Mouse (Mus musculus) limb, embryonic 14.5 days (tissue): ENCODE measurements around the gene Tmem114. TPM values are rescaled to one million over a fixed set of nuclear protein-coding genes. Genes with fewer than 3 reads are reported as not detected.

Experiments used
- ATAC-seq: fragments of 200-750 bp; cut with Nextera tagmentation; 2 replicates; pipeline ENCODE4 v1.8.0; 2017; ENCODE audit warnings: low read depth, moderate number of reproducible peaks, moderate TSS enrichment; ENCODE audit not compliant: low FRiP score
- DNase-seq: peaks from one replicate; pipeline ENCODE4 v3.0.0-alpha.2; 2015; ENCODE audit warnings: low spot score
- H3K27ac ChIP-seq: fragments of 300-500 bp; sonication (generic); replicated peaks from 2 replicates; pipeline ENCODE4 v1.5.1; 2014; ENCODE audit warnings: low read depth, mild to moderate bottlenecking, low read length, moderate library complexity, mixed read lengths
- H3K27me3 ChIP-seq: fragments of 300-500 bp; sonication (generic); 2 replicates; pipeline ENCODE4 v1.6.1; 2014; ENCODE audit warnings: low read length, mixed read lengths; ENCODE audit not compliant: control insufficient read depth, insufficient read depth
- H3K36me3 ChIP-seq: fragments of 300-500 bp; sonication (generic); 2 replicates; pipeline ENCODE4 v1.6.1; 2014; ENCODE audit warnings: mild to moderate bottlenecking, low read length, moderate library complexity, mixed read lengths; ENCODE audit not compliant: control insufficient read depth, insufficient read depth
- H3K4me1 ChIP-seq: fragments of 300-500 bp; sonication (generic); 2 replicates; pipeline ENCODE4 v1.6.1; 2014; ENCODE audit warnings: antibody characterized with exemption, low read length, mixed read lengths; ENCODE audit not compliant: control insufficient read depth, insufficient read depth
- H3K4me2 ChIP-seq: fragments of 300-500 bp; sonication (generic); replicated peaks from 2 replicates; pipeline ENCODE4 v1.6.1; 2014; ENCODE audit warnings: low read depth, mild to moderate bottlenecking, low read length, moderate library complexity; ENCODE audit not compliant: severe bottlenecking
- H3K4me3 ChIP-seq: fragments of 300-500 bp; sonication (generic); replicated peaks from 2 replicates; pipeline ENCODE4 v1.5.1; 2014; ENCODE audit warnings: low read length
- H3K9ac ChIP-seq: fragments of 300-500 bp; sonication (generic); 2 replicates; pipeline ENCODE4 v1.6.1; 2014; ENCODE audit warnings: mild to moderate bottlenecking, low read depth, low read length, moderate library complexity; ENCODE audit not compliant: severe bottlenecking
- H3K9me3 ChIP-seq: fragments of 300-500 bp; sonication (generic); 2 replicates; pipeline ENCODE4 v1.6.1; 2016; ENCODE audit warnings: low read length; ENCODE audit not compliant: control insufficient read depth
- POLR2A ChIP-seq: fragments of 200-500 bp; IDR thresholded peaks from 2 replicates; pipeline ENCODE4 v1.8.0; 2012; ENCODE audit warnings: inconsistent platforms, mild to moderate bottlenecking, moderate library complexity, borderline replicate concordance; ENCODE audit not compliant: insufficient read depth, insufficient read length; ENCODE audit errors: extremely low read depth
- WGBS: fragments of 180-500 bp; shearing (Covaris S2); extraction: QIAGEN DNeasy Blood & Tissue Kit; methylation state at CpG from one replicate; pipeline ENCODE4 v1.1.7; 2014; 5-methylcytosine and 5-hydroxymethylcytosine counted together
- polyA plus RNA-seq, 2 experiments: library from polyadenylated mRNA; depleted of rRNA in 1 of 2; stranded (reverse) in 1 of 2; unstranded in 1 of 2; fragments of >200 nt; fragmentation: Nextera tagmentation in 1 of 2; extraction: Ambion mirVana in 1 of 2; gene quantifications; 2 replicates each; pipeline versions ENCODE4 v1.2.1 to v1.2.3; 2012 to 2014

The Tmem114 gene
- polyA plus RNA-seq, 2 experiments: 0.15 TPM; not detected in 1

DNA sequence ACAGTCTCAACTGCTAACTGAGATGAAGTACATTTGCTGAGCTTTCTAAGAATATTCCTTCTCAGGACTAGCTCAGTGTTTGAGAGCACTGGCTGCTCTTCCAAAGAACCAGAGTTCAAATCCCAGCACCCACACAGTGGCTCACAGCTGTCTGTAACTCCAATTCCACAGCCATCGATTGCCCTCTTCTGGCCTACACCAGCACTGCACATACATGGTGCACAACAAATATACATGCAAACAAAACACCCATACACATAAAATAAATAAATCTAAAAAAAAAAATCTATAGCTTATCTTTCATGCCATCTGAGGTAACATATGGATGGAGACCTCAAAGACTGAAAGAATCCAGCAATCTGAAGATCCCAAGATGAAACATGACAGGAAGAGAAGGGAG is 36.4 kb downstream of the Tmem114 start:
- no peak overlapping the region for H3K9ac ChIP-seq
- no peak overlapping the region for H3K4me3 ChIP-seq
- H3K27me3 ChIP-seq: no peaks in the 10 kb centered on the region
- H3K4me1 ChIP-seq: no peaks in the 10 kb centered on the region
- WGBS: 77% methylated on average over 1 of the region's 1 CpGs
- DNase-seq: no peak
- no peak for TF ChIP-seq POLR2A
- no peak for ATAC-seq
- H3K4me2 ChIP-seq: no peak overlapping the region
- H3K27ac ChIP-seq: no peak overlapping the region
- H3K9me3 ChIP-seq: no peaks in the 10 kb centered on the region
- H3K36me3 ChIP-seq: no peaks in the 10 kb centered on the region

DNA sequence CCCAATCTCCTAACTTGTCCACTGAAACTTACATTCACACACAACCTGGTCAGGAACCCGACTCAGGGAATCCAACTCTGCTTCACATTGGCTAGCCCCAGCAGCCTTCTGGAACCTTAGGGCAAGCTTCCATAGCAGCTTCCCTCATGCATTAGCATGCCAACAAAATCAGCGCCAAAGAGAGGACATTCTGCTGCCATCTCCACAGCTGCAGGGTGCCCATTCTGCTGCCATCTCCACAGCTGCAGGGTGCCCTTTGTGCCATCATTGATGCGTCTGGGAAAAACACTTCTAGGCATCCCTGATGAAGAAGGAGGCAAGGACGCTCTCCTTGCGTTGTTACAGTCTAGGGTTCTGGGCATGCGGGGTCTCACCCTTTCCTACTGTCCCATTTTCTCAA is 38.5 kb downstream of the Tmem114 start:
- Histone ChIP-seq H3K27me3 (no peaks in the 10 kb centered on the region), H3K4me2 (no peak overlapping the region), H3K27ac (no peak overlapping the region), H3K9me3 (no peaks in the 10 kb centered on the region), H3K4me3 (no peak overlapping the region), H3K36me3 (no peaks in the 10 kb centered on the region), H3K9ac (no peak overlapping the region), H3K4me1 (no peaks in the 10 kb centered on the region)
- DNase-seq: no peak
- WGBS: 73% methylated on average over 6 of the region's 6 CpGs
- ATAC-seq: no peak
- no peak for TF ChIP-seq POLR2A

DNA sequence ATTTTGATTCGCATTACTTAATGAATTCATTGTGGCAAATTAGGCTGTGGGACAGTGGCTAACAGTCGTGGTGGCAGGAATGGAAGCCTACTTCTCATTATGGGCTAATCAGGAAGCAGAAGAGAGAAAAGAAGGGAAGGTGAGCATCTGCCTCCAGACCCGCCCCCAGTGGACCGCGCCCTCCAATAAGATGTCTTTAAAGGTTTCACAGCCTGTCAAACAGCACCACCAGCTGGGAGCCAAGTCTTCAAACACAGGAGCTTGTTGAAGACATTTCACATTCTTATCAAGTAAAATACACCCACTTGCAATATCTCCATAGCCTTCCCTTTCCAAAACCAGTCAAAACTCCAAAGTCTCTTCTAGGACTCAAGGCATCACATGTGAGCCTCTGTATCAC is 39.3 kb downstream of the Tmem114 start:
- ATAC-seq: no peak
- H3K4me3 ChIP-seq: no peak overlapping the region
- H3K9me3 ChIP-seq: no peaks in the 10 kb centered on the region
- H3K9ac ChIP-seq: no peak overlapping the region
- H3K27me3 ChIP-seq: no peaks in the 10 kb centered on the region
- no peak overlapping the region for H3K27ac ChIP-seq
- 64% methylated on average over 5 of the region's 5 CpGs for WGBS
- no peaks in the 10 kb centered on the region for H3K36me3 ChIP-seq
- no peak overlapping the region for H3K4me2 ChIP-seq
- no peak for TF ChIP-seq POLR2A
- no peaks in the 10 kb centered on the region for H3K4me1 ChIP-seq
- DNase-seq: no peak

DNA sequence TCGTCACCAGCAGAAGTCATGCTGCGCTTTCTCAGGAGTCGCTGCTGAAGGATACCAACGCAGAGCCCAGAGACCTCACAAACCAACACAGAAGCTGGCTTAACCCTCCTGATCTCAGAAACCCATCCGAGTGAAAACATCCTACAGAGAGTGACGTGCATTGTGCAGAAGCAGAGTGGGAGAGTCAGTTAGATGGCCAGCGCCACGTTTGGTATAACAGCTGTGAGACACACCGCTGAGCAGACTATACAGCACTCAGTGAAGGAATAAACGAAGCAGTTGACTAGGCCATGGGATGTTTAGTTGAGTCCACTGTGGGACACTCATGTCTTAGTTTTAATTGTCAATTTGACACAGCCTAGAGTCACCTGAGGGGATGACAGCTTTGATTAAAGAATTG is 40.2 kb downstream of the Tmem114 start:
- no peak for ATAC-seq
- DNase-seq: no peak

DNA sequence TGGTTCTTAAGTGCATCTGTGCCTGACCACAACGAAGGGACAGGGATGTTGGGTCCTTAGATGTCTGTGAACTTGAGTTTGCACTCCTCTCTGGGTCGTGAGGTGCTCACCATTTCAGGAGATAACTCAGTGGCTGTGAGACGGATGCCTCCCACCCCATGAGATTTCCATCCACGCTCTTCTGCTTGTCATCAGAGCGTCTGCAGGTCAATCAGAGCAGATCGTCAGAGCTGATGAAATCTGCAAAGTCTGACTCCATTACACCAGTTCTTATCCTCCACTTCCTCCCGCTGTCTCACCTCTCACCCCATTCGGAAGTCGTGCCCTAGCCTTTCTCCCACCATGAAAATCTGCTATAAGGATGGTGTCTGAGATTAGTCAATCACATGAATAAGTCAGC is 41.5 kb downstream of the Tmem114 start:
- no peaks in the 10 kb centered on the region for H3K4me1 ChIP-seq
- WGBS: 81% methylated on average over 9 of the region's 9 CpGs
- no peak overlapping the region for H3K4me3 ChIP-seq
- TF ChIP-seq POLR2A: no peak
- H3K27me3 ChIP-seq: no peaks in the 10 kb centered on the region
- no peaks in the 10 kb centered on the region for H3K9me3 ChIP-seq
- no peak overlapping the region for H3K27ac ChIP-seq
- ATAC-seq: no peak
- H3K36me3 ChIP-seq: no peaks in the 10 kb centered on the region
- no peak overlapping the region for H3K9ac ChIP-seq
- no peak for DNase-seq
- H3K4me2 ChIP-seq: no peak overlapping the region

More for the DNA sequence above, 40.2 kb downstream of the Tmem114 start:
- Histone ChIP-seq H3K27ac (no peak overlapping the region), H3K9ac (no peak overlapping the region), H3K4me1 (no peaks in the 10 kb centered on the region), H3K36me3 (no peaks in the 10 kb centered on the region), H3K27me3 (no peaks in the 10 kb centered on the region), H3K4me3 (no peak overlapping the region), H3K9me3 (no peaks in the 10 kb centered on the region), H3K4me2 (no peak overlapping the region)
- no peak for TF ChIP-seq POLR2A
- WGBS: 78% methylated on average over 10 of the region's 10 CpGs

DNA sequence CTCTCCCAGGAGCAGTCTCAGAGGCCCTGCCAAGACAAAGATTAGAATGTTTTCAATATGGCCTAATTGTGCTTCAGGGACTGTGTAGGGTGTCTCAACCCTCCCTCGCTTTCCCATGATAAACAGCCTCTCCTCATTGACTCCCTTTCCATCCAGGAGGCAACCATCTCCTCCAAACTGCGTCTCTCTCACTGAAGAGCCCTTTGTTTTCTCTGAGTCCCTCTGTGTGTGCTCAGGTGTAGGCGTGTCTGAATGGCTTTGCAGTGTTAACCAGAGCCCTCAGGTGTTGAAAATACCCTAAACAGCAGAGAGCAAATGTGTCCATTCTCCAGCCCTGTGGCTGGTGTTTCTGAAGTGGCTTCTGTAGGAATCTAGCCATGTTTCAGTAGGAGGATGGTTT is 61.9 kb downstream of the Tmem114 start:
- H3K9me3 ChIP-seq: no peaks in the 10 kb centered on the region
- no peaks in the 10 kb centered on the region for H3K4me1 ChIP-seq
- ATAC-seq: no peak
- TF ChIP-seq POLR2A: no peak
- WGBS: 71% methylated on average over 3 of the region's 3 CpGs
- no peak overlapping the region for H3K4me2 ChIP-seq
- no peak overlapping the region for H3K27ac ChIP-seq
- DNase-seq: no peak
- no peak overlapping the region for H3K9ac ChIP-seq
- no peaks in the 10 kb centered on the region for H3K27me3 ChIP-seq
- no peaks in the 10 kb centered on the region for H3K36me3 ChIP-seq
- H3K4me3 ChIP-seq: no peak overlapping the region

Other genes starting within 250 kb of the Tmem114 start
- gene Mettl22, start 45.7 kb upstream of the Tmem114 start, polyA plus RNA-seq (2012; rRNA removed): 42.4 and 42.6 TPM in 2 replicates
- gene Mettl22, start 45.7 kb upstream of the Tmem114 start, polyA plus RNA-seq (2014; fragmentation: Nextera tagmentation; extraction: Ambion mirVana): 22.9 and 28.7 TPM in 2 replicates
- 23.2 and 25.9 TPM in 2 replicates for gene Abat, start 88.3 kb upstream of the Tmem114 start, polyA plus RNA-seq (2012; rRNA removed)
- 19.1 and 23.6 TPM in 2 replicates for gene Abat, start 88.3 kb upstream of the Tmem114 start, polyA plus RNA-seq (2014; fragmentation: Nextera tagmentation; extraction: Ambion mirVana)
- gene Pmm2, start 212.5 kb upstream of the Tmem114 start, polyA plus RNA-seq (2012; rRNA removed): 61.0 and 68.5 TPM in 2 replicates
- gene Pmm2, start 212.5 kb upstream of the Tmem114 start, polyA plus RNA-seq (2014; fragmentation: Nextera tagmentation; extraction: Ambion mirVana): 46.1 and 47.9 TPM in 2 replicates
- gene Tmem186, start 212.6 kb upstream of the Tmem114 start, polyA plus RNA-seq (2012; rRNA removed): 17.4 and 18.6 TPM in 2 replicates
- 13.0 and 15.3 TPM in 2 replicates for gene Tmem186, start 212.6 kb upstream of the Tmem114 start, polyA plus RNA-seq (2014; fragmentation: Nextera tagmentation; extraction: Ambion mirVana)
- gene Carhsp1, start 247.0 kb upstream of the Tmem114 start, polyA plus RNA-seq (2012; rRNA removed): 60.7 and 62.1 TPM in 2 replicates
- 29.9 and 34.0 TPM in 2 replicates for gene Carhsp1, start 247.0 kb upstream of the Tmem114 start, polyA plus RNA-seq (2014; fragmentation: Nextera tagmentation; extraction: Ambion mirVana)